Mouse (Mus musculus) brain, embryonic 14.5 days (tissue): ENCODE results near the gene Hsd17b13.

Experiments used
- CTCF ChIP-seq: fragments of 200-500 bp; IDR thresholded peaks from 2 replicates; pipeline ENCODE4 v1.5.1; 2012; ENCODE audit warnings: inconsistent platforms, mild to moderate bottlenecking, moderate library complexity, borderline replicate concordance; ENCODE audit not compliant: insufficient read depth, insufficient read length; ENCODE audit errors: extremely low read depth
- POLR2A ChIP-seq: fragments of 200-500 bp; IDR thresholded peaks from 2 replicates; pipeline ENCODE4 v1.6.1; 2012; ENCODE audit warnings: mild to moderate bottlenecking, inconsistent platforms, borderline replicate concordance; ENCODE audit not compliant: poor library complexity, insufficient read depth, insufficient read length, severe bottlenecking; ENCODE audit errors: extremely low read depth

DNA sequence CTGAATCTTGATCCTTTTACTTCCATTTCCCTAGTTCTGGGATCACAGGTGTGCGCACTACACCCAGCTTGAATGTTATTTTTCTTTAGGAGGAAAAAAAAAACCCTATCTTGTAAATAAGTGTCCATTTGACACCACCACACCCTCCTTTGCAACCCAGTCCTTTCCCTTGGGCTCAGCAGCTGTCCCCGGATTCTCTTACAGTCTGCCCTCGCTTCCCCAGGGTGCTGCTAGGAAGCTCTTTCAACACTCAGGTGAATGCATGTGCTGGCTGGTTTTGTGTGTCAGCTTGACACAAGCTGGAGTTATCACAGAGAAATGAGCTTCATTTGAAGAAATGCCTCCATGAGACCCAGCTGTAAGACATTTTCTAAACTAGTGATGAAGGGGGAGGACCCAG, 59.0 kb downstream of the Hsd17b13 start:
- no peak for TF ChIP-seq POLR2A
- no peak for TF ChIP-seq CTCF
